Mouse (Mus musculus) ES-E14 (cell line): ENCODE results near the gene Pakap. TPM values are rescaled to one million over a fixed set of nuclear protein-coding genes. Genes with fewer than 3 reads are reported as not detected.

ENCODE experiments used
- DNase-seq: peaks from one replicate; pipeline ENCODE4 v3.0.0-alpha.2; 2013; ENCODE audit warnings: low read depth, low spot score
- H3K27ac ChIP-seq: 2 replicates; pipeline ENCODE4 v1.5.1; 2012; ENCODE audit warnings: low read depth, mild to moderate bottlenecking, low read length, moderate library complexity, mixed read lengths; ENCODE audit not compliant: poor library complexity, insufficient read depth, severe bottlenecking
- H3K36me3 ChIP-seq: 2 replicates; pipeline ENCODE4 v1.6.1; 2012; ENCODE audit warnings: mild to moderate bottlenecking, low read length, moderate library complexity, mixed read lengths; ENCODE audit not compliant: control insufficient read depth, poor library complexity, insufficient read depth, severe bottlenecking
- H3K4me1 ChIP-seq, 2 experiments: fragments of 150-350 bp in 1 of 2; sonication (generic) in 1 of 2; 2 replicates each; pipeline ENCODE4 v1.6.1; 2012; ENCODE audit warnings: low read length in 2 of 2, mild to moderate bottlenecking in 1 of 2, mixed read lengths in 1 of 2; ENCODE audit not compliant: control insufficient read depth in 2 of 2, insufficient read depth in 2 of 2, poor library complexity in 1 of 2
- H3K4me3 ChIP-seq, 2 experiments: fragments of 150-350 bp in 1 of 2; sonication (generic) in 1 of 2; 2 replicates each; pipeline ENCODE4 v1.5.1; 2012; ENCODE audit warnings: low read length in 2 of 2, low read depth in 1 of 2, mild to moderate bottlenecking in 1 of 2, mixed read lengths in 1 of 2; ENCODE audit not compliant: insufficient read depth in 1 of 2, poor library complexity in 1 of 2, severe bottlenecking in 1 of 2
- H3K9ac ChIP-seq: 2 replicates; pipeline ENCODE4 v1.6.1; 2012; ENCODE audit warnings: low read depth, mild to moderate bottlenecking, low read length, mixed read lengths; ENCODE audit not compliant: poor library complexity, insufficient read depth, severe bottlenecking
- H3K9me3 ChIP-seq: fragments of 150-350 bp; sonication (generic); 2 replicates; pipeline ENCODE4 v1.6.1; 2012; ENCODE audit warnings: low read depth, mild to moderate bottlenecking, low read length; ENCODE audit not compliant: control insufficient read depth, insufficient read depth
- CHD2 ChIP-seq: IDR thresholded peaks from 2 replicates; pipeline ENCODE4 v1.6.1; 2014; ENCODE audit warnings: mild to moderate bottlenecking, low read depth, low read length, inconsistent platforms
- HCFC1 ChIP-seq: IDR thresholded peaks from 2 replicates; pipeline ENCODE4 v1.6.1; 2012; ENCODE audit warnings: low read length, inconsistent platforms, borderline replicate concordance; ENCODE audit not compliant: insufficient read depth
- MAFK ChIP-seq: IDR thresholded peaks from 2 replicates; pipeline ENCODE4 v1.6.1; 2014; ENCODE audit warnings: mild to moderate bottlenecking, low read depth, low read length, inconsistent platforms; ENCODE audit not compliant: insufficient read depth
- ZC3H11A ChIP-seq: IDR thresholded peaks from 2 replicates; pipeline ENCODE4 v1.6.1; 2012; ENCODE audit warnings: low read depth, mild to moderate bottlenecking, inconsistent platforms, low read length, borderline replicate concordance
- ZNF384 ChIP-seq: IDR thresholded peaks from 2 replicates; pipeline ENCODE4 v1.6.1; 2012; ENCODE audit warnings: low read depth, low read length, inconsistent platforms
- in situ Hi-C, 2 experiments: fragments of 600-800 bp; cut with MboI; formaldehyde crosslinking; loops; one replicate each; pipeline ENCODE4 v1.15.1; 2025; ENCODE audit warnings: low sequenced_read_pairs in 2 of 2, inconsistent platforms in 1 of 2; ENCODE audit not compliant: unreplicated experiment in 2 of 2
- total RNA-seq: library from RNA; depleted of rRNA; stranded (reverse); fragments of 300-350 nt; gene quantifications from 2 replicates; pipeline ENCODE4 v1.2.3, GENCODE M21; 2012

Pakap gene
- total RNA-seq, 1 experiment, result 5.8 TPM

- no peak for DNase-seq
- in situ Hi-C loops, result no loop called here
- Histone ChIP-seq H3K36me3 (peaks cover 2% of the 10 kb centered on the region; the same call in 1 of the 2 replicates), H3K9me3 (no peaks in the 10 kb centered on the region), H3K4me3 (no peak overlapping the region), H3K27ac (no peak overlapping the region), H3K4me1 (peaks cover under 1 to 2% of the 10 kb centered on the region in 2 experiments; a peak in 1 of 4 replicates), H3K9ac (no peak overlapping the region)
- TF ChIP-seq HCFC1 (no peak), ZC3H11A (no peak), ZNF384 (no peak), CHD2 (no peak), MAFK (no peak)
Measured at GRCm38 (mm10) chr4:57826272-57826671, 258.3 kb downstream of the Pakap start.

GRCm38 (mm10) chr4:57829131-57829530, 261.2 kb downstream of the Pakap start:
- TF ChIP-seq MAFK (no peak), CHD2 (no peak), ZC3H11A (no peak), HCFC1 (no peak), ZNF384 (no peak)
- no peak overlapping the region for H3K27ac ChIP-seq
- H3K9me3 ChIP-seq, result no peaks in the 10 kb centered on the region
- DNase-seq, result no peak
- peaks cover 3% of the 10 kb centered on the region; the same call in 1 of the 2 replicates for H3K36me3 ChIP-seq
- H3K4me1 ChIP-seq, result peaks cover 0 to 2% of the 10 kb centered on the region in 2 experiments; a peak in 2 of 4 replicates
- in situ Hi-C loops, result no loop called here
- no peak overlapping the region for H3K9ac ChIP-seq
- no peak overlapping the region for H3K4me3 ChIP-seq

DNA sequence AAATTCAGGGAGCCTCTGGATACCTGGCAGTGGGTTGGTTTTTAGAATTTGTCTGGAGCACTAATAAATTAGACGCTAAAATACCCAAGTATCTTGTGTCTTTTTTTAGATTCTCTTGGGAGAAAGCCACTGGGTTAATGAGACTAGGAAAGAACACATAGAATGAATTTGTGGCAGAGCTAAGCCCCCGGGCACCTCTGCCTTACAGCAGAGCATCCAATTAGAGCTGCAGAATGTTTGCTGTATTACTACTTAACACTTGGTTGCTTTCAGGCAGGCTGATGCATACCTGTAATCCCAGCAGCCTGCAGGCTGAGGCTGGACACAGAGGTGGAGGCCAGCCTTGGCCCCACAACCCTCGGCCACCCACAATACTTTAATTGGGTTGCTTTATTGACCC, 261.8 kb downstream of the Pakap start:
- TF ChIP-seq HCFC1, result no peak
- TF ChIP-seq ZNF384, result no peak
- Histone ChIP-seq H3K4me1 (peaks cover 0 to 5% of the 10 kb centered on the region in 2 experiments; a peak in 2 of 4 replicates), H3K9me3 (no peaks in the 10 kb centered on the region), H3K36me3 (peaks cover 5% of the 10 kb centered on the region; the same call in 1 of the 2 replicates), H3K9ac (no peak overlapping the region), H3K27ac (no peak overlapping the region), H3K4me3 (no peak overlapping the region)
- in situ Hi-C loops, result no loop called here
- no peak for DNase-seq

DNA sequence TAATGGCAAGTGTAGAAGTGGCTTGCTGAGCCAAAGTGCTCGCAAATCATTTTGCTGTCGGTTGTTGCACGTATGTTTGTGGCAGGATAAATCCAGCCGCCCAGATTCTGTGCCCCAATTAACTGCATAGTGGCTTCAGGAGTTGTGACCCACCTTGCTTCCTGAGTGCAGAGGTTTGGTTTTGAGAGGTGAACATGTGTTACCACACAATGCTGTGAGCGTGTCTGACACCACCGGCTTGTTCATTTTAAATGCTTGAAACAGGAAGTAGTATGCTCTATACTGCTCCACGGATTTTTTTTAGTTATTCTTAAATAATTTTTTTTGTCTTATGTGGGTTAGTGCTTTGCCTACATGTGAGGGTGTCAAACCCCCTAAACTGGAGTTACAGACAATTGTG, 264.3 kb downstream of the Pakap start:
- in situ Hi-C loops, result no loop called here
- Histone ChIP-seq H3K9me3 (no peaks in the 10 kb centered on the region), H3K36me3 (peaks cover 5% of the 10 kb centered on the region; the same call in 1 of the 2 replicates), H3K27ac (no peak overlapping the region), H3K9ac (no peak overlapping the region), H3K4me3 (no peak overlapping the region), H3K4me1 (peaks cover 3 to 11% of the 10 kb centered on the region in 2 experiments)
- DNase-seq, result no peak
- TF ChIP-seq HCFC1 (no peak), ZNF384 (no peak), ZC3H11A (no peak), MAFK (no peak), CHD2 (no peak)

DNA sequence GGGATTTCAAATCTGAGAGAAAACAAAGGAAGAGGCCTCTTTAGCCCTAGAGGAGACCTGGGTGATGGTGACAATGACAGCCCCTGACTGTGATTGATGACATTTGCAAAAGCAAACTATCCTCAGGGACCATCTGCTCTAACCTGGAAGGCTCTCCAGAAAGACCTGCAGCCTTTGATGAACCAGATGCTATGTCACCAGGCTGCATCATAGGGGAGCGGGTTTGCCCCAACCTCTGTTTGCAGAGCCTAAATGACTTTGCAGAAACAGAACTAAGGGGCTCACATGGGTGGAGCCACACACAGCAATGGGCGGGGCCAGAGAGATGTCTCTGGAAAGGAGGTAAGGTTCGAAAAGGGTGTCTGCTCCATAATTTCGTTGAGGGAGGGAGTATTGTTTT, 265.1 kb downstream of the Pakap start:
- no peak for DNase-seq
- Histone ChIP-seq H3K4me3 (no peak overlapping the region), H3K9me3 (no peaks in the 10 kb centered on the region), H3K4me1 (peaks cover 3 to 11% of the 10 kb centered on the region in 2 experiments), H3K9ac (no peak overlapping the region), H3K36me3 (peaks cover 5% of the 10 kb centered on the region; the same call in 1 of the 2 replicates), H3K27ac (no peak overlapping the region)
- TF ChIP-seq MAFK, result peak; percentile 66; the same call in 1 of the 2 replicates
- no peak for TF ChIP-seq ZC3H11A
- in situ Hi-C loops, result no loop called here
